ENCODE assay signal across 8 mouse cellular contexts in genomic region chr2:135797677-135798546, GRCm38 (mm10).
A peak's percentile ranks its signal among the peaks of the same experiment; 100 is the strongest.
DNase-seq lines count a peak whose midpoint lies in the region; ATAC-seq and TF ChIP-seq lines count a peak whose summit lies in the region.

No protein-coding gene starts in this region.

- no peak overlapping the region for H3K4me3 ChIP-seq in embryonic facial prominence, embryonic 13.5 days
- H3K4me3 ChIP-seq in hindbrain, postnatal 0 days (ENCODE audit: low read length) = no peak overlapping the region

- no peak overlapping the region for H3K9ac ChIP-seq in embryonic facial prominence, embryonic 13.5 days
- no peak overlapping the region for H3K9ac ChIP-seq in hindbrain, postnatal 0 days (replicated peaks; ENCODE audit: low read length)

- ATAC-seq in embryonic facial prominence, embryonic 13.5 days (ENCODE audit: insufficient number of reproducible peaks, insufficient read depth, low FRiP score, low TSS enrichment, low read depth) = no peak
- ATAC-seq in hindbrain, postnatal 0 days = peak; percentile 38; the same call in 1 of the 2 replicates

- DNase-seq in heart, adult 11 months = peak; percentile 95
- DNase-seq in heart, postnatal 4 days = no peak
- DNase-seq in CD4-positive helper T cell, adult 2 months (ENCODE audit: low read depth, low spot score) = peak; percentile 14
- peak; percentile 43 for DNase-seq in hindbrain, postnatal 0 days (ENCODE audit: low spot score)
- no peak for DNase-seq in right cerebral cortex, adult 2 months (ENCODE audit: low spot score in 2 of 2)
- DNase-seq in frontal cortex, postnatal 10 days (ENCODE audit: low spot score in 2 of 2) = no peak
- DNase-seq in adrenal gland, adult 8-10 months = no peak

- H3K4me1 ChIP-seq in embryonic facial prominence, embryonic 13.5 days = peaks cover 16% of the 10 kb centered on the region
- 0 out of 2 replicates have a peak, but pooled peaks cover 8% of the 10 kb centered on the region for H3K4me1 ChIP-seq in hindbrain, postnatal 0 days (ENCODE audit: insufficient read depth, low read length)

- H3K36me3 ChIP-seq in embryonic facial prominence, embryonic 13.5 days = no peaks in the 10 kb centered on the region
- H3K36me3 ChIP-seq in hindbrain, postnatal 0 days (ENCODE audit: insufficient read depth, low read length) = no peaks in the 10 kb centered on the region

- TF ChIP-seq CTCF in hindbrain, postnatal 0 days (IDR thresholded peaks at IDR 0.05; ENCODE audit: low read depth) = no peak

- H3K4me2 ChIP-seq in embryonic facial prominence, embryonic 13.5 days = no peak overlapping the region; the same call in 1 of the 2 replicates
- H3K4me2 ChIP-seq in hindbrain, postnatal 0 days (ENCODE audit: low read depth, low read length) = no peak overlapping the region

- H3K9me3 ChIP-seq in embryonic facial prominence, embryonic 13.5 days = no peaks in the 10 kb centered on the region
- no peaks in the 10 kb centered on the region for H3K9me3 ChIP-seq in hindbrain, postnatal 0 days (ENCODE audit: low read length)

- peak overlapping the region; percentile 62 for H3K27ac ChIP-seq in embryonic facial prominence, embryonic 13.5 days
- peak overlapping the region; percentile 48; the same call in 1 of the 2 replicates for H3K27ac ChIP-seq in hindbrain, postnatal 0 days

- no peaks in the 10 kb centered on the region for H3K27me3 ChIP-seq in embryonic facial prominence, embryonic 13.5 days
- H3K27me3 ChIP-seq in hindbrain, postnatal 0 days (ENCODE audit: insufficient read depth, low read length) = no peaks in the 10 kb centered on the region

- 16% methylated on average over 5 of the region's 5 CpGs for WGBS in embryonic facial prominence, embryonic 13.5 days
- 37% methylated on average over 5 of the region's 5 CpGs for WGBS in hindbrain, postnatal 0 days

Comparison
In these comparisons a context has a peak if more than half of its experiments do, and no peak if none do; other contexts are left out.
1. DNase-seq: peak in heart, adult 11 months (single experiment), CD4-positive helper T cell, adult 2 months (single experiment) and hindbrain, postnatal 0 days (single experiment); none in heart, postnatal 4 days (single experiment), right cerebral cortex, adult 2 months (0 of 2), frontal cortex, postnatal 10 days (0 of 2) and adrenal gland, adult 8-10 months (single experiment).